Mouse (Mus musculus): ENCODE measurements around the gene Ptprs. TPM values are rescaled to one million over a fixed set of nuclear protein-coding genes. Genes with fewer than 3 reads are reported as not detected.
A peak's percentile ranks its signal among the peaks of the same experiment; 100 is the strongest.
"Not testable (repeated sequence)": the region's sequence is repeated elsewhere in the genome, so short reads cannot be mapped to it uniquely, and the experiment has no call there.

Ptprs gene
- 101 and 153 TPM in 2 replicates for polyA plus RNA-seq (2012; rRNA removed)

DNA sequence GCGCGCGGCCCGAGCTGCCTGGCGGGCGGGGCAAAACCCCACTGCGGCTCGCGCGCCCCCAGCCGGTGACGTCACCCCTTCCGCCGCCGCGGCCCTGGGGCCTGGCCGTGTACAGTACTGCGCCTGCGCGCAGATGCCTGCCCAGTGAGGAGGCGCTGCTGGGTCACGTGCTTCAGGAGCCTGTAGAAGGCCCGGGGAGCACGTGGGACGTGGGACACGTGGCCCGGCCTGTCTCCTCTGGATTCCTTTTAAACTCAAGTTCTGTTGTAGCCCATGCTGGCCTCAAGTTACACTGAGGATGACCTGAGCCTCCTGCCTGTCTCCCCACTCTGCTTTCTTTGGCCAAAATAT, at the start of gene Ptprs:
TSS of gene Ptprs (minus strand) at position 82 of the 351 bp plus-strand sequence.
- no peak for DNase-seq (ENCODE audit: low read depth)

DNA sequence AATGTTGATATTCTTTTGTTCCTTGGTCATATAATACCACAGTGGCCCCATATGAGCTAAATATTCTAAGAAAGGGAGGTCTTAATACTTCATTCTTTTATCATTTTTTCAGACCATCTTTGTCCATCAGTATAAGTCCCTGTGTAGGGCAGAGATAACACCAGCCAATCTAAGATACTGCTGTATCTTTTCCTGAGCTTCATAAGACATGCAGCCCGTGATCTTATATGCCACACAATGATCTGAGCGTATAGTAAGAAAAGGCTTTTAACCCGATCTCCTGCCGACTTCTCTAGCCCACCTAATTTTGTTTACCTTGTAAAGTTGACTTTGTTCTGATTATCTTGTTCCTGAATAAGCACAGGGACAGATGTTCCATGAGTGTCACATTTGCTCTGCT, 48.7 kb upstream of the Ptprs start:
- no peak for DNase-seq (ENCODE audit: low read depth)

DNA sequence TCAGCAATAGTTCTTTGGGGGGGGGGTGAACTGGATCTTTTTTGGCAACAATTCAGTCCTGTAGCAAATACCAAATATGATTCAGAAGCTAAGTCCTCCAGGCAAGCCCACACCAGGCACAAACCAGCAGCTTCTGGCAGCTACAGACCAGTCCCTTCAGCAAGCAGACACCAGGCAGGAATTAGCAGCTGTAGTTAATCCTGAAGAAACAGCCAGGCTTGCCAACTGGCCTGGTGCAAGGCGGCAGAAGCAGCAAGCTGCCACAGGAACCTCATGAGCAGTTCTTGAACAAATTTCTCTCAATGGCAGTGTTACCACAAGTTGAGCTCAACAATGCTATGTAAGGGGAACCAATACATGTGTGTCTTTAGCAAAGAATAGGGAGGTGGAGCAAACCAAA, 46.5 kb upstream of the Ptprs start:
- no peak for DNase-seq (ENCODE audit: low read depth)

DNA sequence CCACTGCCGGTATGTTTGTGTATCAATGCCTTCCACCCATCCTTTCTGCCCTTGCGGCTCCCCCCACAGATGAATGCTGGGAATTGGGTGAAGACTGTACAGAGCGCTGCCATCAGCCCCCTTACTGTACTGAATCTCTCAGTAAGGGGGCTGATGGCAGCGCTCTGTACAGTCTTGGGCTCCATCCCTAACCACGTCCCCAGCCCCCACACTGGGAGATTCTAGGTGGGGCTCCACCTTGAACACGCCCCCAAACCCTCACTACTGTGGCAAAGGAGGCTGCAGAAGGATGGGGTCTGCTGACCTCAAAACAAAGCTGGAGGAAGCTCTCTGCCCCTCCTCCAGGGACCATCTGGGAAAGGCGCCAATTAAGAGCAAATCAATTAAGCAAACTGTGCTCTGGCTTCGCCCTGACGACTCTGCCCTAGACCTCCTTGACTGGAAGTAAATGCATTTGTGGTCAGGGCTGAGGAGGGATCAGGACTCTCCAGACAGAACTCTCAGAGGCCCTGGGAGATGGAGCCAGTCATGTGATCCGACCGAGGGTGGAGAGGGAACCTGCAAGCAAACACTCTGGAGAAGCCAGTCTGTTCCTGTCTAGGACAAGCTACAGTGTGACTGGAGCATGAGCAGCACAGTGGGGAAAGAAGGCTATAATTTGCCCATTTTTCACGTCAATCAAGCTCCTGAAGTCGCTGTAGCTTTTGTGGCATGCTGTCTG, 39.6 kb upstream of the Ptprs start:
- no peak for DNase-seq (ENCODE audit: low read depth)

DNA sequence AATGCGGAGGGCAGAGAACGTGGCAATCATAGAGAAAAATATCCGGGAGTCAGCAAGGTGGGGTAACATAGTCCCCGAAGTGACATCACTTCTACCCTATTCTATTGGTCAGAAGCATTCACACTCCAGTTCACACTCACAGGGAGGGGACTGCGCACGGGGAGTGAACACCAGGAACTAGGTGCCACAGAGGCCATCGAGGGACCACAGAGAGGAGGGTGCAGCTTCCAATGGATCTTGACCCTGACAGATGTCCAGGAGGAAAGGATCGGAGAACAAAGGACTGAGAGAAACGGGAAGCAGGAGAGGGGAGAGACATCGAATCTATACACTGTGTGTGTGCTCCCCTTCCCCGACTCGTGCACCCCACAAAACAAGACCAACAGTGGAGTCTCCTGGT, 38.6 kb upstream of the Ptprs start:
- no peak for DNase-seq (ENCODE audit: low read depth)

DNA sequence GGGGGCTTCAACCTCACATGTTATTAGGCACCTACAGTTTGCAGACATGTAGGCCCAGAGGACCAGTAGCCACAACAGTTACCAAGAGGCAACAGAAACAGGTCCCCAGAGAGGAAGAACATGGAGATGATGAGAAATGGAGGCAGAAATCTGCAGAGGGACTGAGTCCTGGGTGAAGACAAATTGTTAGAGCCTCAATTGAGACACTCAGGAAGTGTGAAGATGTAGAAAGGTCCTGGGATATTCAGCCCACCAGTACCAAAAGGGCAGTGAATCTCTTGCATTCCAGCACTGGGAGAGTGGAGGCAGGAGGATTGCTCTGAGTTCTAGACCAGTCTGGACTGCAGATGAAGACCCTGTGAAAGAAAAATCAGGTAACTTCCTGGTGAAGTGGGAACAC, 38.0 kb upstream of the Ptprs start:
- DNase-seq (ENCODE audit: low read depth) = no peak

DNA sequence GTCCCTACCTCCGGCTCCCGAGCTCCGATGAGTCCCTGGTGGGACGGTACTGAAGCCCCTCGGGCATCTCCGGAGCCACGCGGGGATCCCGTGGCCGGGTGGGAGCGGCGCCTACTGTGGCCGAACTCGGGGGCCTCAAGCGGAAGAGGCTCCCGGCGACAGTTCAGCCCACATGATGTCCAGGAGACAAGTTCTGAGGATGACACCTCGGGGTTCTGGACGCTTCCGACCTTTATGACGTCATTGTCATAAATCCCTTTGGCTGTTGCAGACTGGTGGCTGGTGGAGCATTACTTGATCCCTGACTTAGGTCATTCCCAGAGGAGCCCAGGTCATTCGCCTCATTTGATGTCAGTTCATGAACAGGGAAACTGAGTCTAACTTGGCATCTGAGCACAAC, 36.0 kb upstream of the Ptprs start, which contains the start of gene Znrf4:
TSS of gene Znrf4 (minus strand) at position 122 of the 400 bp plus-strand sequence.
- no peak for DNase-seq (ENCODE audit: low read depth)

DNA sequence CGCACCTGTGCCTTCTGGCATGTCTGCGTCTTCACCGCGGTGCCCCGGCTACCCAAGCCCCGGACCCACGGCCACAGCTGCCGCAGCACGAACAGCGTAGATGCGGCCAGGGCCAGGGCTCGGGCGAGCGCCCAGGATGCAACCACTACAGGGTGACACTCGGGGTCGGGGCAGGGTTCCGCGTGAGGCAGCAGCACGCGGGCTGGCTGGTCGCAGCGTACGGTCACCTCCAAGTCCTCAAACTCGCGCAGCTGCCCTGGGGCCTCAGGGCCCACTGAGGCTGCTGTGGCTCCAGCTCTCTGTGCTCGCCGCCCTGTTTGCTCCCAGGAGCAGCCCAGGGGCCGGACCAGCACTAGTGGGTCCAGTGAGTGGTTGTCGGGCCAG, 35.4 kb upstream of the Ptprs start:
- no peak for DNase-seq (ENCODE audit: low read depth)

DNA sequence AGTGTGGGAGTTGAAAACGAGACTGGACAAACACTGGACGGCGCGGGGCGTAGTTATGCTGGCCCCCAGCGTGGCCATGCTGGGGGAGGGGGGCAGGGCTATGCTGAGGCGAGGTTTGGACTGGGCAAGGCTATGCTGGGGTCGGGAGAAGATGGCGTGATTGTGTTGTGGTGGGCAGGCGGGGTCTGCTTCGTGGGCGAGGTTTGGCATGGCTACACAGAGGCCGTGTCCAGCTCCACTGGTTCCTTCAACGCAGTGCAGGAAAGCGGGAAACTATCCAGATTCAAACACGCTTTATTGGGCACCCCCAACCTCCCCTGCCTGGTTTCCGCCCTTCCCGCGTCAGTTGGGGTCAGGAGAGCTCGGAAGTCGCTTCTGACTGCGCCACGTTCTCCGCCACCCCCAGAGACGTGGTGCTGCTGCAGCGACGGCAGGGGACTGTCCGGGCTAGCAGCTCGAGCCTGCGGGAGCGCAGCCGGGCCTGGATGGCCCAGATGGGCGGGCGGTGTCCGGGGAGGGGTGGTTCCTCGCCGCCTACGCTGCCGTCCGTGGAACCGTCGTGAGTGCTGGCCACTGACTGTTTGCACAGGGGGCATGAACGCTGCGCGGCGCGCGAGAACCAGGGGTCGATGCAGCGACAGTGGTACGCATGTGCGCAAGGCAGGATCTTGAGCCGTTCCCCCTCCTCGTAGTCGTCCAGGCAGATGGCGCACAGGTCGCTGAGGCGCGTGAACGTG, 34.9 kb upstream of the Ptprs start:
- no peak for DNase-seq (ENCODE audit: low read depth)

DNA sequence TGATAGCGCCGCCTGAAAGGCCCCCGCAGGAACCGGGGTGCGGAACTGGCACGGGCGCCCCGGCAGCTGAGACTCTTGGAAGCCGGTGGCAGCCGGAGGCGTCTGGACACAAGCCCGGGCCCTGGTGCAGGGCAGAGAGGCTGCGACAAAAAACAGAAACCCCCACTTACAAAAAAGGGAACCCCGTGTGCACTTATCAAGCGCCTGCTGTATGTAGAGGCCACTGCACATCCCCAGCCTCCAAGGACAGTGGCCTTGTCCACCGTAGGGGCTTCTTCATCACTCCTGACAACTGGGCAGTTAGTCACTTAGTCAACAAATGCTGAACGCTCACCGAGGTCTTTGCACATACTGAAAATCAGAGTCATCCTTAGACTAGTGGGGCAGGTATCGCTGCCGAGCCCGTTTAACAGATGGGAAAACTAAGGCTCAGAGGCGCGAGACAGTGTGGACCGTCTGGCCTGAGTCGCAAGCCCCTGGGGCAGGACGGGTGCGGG, 34.2 kb upstream of the Ptprs start:
- DNase-seq (ENCODE audit: low read depth) = no peak

DNA sequence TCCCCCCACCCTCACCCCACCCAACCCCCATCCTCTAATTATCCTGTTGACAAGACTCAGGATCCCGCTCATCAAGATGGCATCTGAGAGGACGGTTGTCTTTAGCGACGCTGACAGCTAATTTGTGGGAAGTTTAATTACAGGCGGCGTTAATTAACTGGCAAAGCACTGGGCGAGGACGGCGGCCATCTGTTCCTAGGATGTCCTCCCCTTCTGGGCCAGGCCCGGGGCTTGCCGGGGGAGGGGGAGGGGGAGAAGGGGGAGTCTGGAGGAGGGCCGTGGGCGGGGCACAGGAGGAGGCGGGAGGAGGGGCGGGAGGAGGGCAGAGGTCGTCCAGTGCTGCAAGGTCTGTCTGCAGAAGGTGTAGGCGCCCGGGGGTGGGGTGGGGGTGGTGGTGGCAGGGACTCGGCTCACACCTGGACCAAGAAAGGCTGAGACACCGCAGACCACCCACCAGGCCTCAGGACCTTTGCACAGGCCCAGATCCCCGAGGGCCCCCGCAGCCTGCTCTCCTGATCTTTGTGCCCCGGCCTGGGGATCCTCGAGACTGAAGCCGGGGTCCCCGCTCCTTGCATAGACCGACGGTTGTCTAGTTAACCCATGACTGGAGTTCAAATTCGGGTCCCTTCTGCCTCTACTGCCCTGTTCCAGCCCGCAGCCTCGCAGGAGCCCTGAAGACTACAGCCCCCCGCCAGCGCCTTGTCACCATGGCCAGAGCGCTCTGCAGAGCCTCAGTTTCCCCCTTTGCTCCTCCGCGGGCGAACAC, 33.6 kb upstream of the Ptprs start:
- no peak for DNase-seq (ENCODE audit: low read depth)

DNA sequence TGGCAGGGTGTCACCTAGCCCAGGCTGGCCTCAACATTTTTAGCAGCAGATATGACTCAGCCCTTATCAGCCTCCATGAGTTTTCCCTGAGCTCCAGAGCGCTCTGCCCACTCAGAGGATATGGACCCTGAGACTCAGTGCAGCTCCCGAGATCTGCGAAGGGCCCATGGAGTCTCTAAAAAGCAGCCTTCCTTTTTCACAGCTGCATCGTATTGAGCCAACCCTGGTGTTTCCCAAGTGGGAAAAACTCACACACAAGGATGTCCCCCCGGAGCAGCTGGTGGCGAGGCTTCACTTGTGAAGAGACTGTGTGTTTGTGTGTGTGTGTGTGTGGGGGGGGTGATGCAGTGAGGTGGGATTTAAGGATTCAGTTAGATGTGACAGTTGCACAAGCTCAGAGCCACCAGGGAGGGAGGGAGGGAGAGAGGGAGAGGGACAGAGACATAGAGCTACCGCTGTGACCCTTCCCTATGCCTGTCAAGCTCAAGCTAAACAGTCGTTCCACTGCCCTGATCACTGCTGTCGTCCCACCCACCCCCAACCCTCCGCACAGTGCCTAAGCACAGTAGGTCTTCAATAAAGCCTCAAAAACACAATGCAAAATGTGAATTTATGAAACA, 32.8 kb upstream of the Ptprs start:
- no peak for DNase-seq (ENCODE audit: low read depth)

DNA sequence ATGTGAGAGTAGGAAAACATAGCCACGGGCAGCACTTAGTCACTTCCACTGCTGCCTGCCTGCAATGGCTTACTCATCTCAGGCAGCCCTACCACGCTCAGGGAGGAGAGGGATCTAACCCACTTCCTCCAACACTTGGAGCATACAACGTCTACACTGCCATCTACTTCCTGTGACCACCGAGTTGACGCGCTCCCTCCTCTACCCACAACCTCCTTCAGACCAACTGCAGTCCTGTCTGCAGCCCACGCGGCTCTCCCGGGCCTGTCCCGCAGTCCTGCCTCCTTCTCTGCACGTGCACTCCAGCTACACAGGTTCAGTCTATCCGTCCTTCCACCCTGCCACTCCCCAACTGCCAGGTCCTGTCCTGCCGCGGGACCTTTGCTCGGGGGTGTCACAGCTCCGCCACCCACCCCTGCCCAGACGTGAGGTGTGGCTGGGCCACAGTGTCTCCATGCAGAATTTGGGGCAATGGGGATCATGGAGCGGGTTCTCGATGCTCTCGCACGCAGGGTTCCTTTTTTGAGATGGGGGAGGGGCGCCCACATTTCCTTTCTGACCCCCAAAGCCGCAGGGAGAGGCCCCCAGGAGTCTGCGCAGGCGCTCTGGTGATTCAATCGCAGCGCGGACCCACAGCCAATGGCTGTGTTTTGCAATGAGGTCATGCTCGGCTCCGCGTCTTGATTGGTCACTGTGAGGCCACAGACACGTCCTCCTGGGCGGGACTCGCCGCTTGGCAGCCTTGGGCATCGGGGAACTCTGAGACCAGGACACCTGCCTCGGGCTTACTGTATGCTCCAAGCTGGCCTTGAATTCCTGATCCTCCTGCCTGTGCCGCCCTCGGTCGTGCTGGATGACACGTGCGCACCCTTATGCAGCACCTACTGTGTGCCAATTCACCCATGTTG, 31.1 kb upstream of the Ptprs start:
- DNase-seq (ENCODE audit: low read depth) = peak; percentile 57

DNA sequence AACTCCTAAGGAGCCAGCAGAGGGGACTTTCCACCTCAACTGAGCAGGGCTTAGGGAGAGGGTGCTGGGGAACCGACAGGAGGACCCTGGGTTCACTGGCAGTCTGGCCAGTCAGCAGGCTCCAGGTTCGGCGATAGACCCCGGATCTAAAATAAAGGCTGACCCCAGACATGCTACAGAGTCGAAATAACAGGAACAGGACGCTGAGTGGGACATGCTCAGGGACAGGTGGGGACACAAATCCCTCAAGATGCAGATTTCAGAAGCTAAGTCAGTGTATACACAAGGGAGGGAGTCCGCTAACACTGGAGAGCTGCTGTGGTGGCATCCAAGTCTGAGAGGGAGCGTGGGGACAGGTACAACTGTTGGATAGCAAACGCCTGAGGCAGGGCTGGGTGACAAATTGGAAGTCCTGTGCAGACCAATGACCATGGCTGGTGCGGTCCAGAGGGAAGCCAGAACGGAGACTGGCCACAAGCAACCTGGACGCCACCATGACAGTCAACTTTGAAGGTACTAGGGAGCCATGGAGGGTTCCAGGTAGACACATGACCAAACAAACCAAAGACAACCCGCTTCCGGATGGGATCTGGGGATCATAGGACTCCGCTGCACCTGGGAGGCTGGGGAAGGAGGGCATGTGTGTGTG, 30.3 kb upstream of the Ptprs start:
- DNase-seq (ENCODE audit: low read depth) = no peak

DNA sequence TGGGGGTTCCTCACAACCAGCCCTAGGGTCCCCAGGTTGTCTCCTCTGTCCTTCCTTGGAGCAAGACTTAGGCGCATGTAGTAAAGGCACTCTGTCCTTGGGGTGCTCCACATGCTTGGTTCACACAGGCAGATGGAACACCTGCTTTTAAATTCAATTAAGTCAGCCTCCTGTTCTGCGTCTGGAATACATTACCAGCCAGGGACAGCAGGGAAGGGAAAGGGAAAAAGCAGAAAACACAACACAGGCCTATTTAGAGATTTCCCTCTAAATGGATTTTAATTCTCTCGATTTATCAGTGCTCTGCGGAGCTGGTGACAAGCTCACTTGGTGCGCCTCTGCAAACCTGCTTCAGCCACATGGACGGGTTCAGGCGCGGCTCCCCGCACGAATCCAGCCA, 29.1 kb upstream of the Ptprs start:
- no peak for DNase-seq (ENCODE audit: low read depth)

DNA sequence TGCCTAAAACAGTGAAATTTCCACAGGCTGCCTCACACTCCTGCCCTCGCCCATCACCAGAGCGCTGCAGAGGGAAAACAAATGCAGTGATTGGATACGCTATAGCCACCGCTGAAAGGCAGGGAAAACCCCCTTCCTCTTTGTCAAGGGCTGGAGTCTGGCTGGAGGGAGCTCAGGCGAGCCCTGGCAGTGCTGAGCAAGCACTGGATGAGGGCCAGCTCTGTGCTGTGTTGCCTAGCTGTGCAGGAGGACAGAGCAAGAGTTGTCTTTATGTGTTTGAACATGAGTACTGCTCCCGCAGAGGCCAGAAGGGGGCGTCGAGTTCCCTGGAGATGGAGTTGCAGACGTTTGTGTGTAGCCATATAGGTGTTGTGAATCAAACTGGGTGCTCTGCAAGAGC, 26.2 kb upstream of the Ptprs start:
- DNase-seq (ENCODE audit: low read depth) = no peak

DNA sequence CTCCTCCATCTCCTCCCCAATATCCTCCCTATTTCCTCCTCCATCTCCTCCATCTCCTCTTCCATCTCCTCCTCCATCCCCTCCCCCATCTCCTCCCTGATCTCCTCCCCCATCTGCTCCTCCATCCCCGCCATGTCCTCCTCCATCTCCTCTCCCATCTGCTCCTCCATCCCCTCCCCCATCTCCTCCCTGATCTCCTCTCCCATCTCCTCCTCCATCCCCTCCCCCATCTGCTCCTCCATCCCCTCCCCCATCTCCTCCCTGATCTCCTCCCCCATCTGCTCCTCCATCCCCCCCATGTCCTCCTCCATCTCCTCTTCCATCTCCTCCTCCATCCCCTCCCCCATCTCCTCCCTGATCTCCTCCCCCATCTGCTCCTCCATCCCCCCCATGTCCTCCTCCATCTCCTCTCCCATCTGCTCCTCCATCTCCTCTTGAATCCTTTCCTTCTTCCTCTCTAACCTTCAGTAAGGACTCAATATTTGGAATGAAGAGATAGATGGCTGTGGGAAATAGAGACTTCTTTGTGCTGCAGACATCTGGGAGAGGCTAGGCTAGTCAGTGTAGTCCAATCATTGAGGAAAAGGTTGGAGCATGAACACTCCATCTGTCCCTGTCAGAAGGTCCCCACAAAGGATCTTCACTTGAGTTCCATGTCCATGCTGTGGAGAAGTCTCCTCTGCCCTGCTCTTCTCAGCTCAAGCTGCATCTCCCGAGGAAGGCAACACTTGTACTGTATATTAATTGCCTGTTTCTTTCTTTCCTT, 25.5 kb upstream of the Ptprs start:
- DNase-seq (ENCODE audit: low read depth) = not testable (repeated sequence)

DNA sequence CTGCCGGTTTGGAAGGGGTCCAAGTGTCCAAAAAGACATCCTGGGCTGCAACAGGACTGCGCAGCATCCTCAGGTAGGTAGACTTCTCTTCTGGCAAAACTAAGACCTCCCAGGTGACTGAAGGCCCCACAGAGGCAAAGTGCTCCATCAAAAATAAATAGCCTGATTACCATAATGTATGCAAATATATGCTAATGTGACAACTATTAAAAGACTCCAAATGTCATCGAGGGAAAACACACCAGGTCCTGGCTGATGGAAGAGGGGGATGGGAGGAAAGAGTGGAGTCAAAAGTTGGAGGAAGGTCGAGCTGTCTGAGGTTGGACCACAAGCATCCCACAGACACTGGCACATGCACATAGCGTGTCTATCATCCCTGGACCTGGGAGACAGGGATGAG, 22.9 kb upstream of the Ptprs start:
- no peak for DNase-seq (ENCODE audit: low read depth)

DNA sequence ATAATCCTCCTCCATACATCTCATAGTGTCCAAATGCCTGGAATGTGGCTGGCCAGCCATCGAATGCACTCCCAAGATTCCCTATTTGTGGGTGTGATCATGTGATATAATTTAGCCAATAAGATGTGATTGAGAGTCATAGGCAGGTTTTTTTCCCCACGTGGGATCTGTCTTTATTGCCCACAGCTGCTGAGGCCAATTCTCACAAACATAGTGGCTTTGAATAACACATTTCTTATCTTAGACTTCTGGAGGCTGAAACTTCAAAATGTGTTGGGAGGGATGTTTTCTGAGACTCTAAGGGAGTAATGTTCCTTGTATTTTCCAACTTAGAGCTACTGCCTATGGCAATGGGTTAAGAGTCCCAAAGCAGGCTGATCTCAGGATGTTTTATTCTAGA, 18.2 kb upstream of the Ptprs start:
- DNase-seq (ENCODE audit: low read depth) = no peak

DNA sequence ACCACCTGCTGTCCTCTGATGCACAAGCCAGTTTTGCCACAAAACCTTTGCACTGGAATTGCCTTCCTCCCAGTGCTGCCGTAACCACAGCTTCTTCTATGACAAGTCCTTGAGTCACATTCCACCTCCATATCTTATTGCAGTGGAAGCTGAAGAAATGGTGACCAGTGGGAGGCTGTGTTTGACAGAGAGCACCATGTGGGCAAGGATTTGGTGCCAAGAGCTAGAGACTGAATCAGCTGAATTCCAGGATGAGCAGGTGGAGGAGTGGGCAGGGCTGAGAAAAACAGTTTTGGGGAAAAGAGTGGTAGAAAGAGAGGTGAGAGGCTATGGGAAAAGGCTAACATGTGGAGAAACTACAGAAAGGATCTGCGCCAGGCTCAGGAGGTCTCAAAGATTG, 17.6 kb upstream of the Ptprs start:
- DNase-seq (ENCODE audit: low read depth) = no peak
